Mouse (Mus musculus) layer of hippocampus, postnatal 14 days (tissue): ENCODE data around the gene Kptn. TPM values are rescaled to one million over a fixed set of nuclear protein-coding genes. Genes with fewer than 3 reads are reported as not detected.
A peak's percentile ranks its signal among the peaks of the same experiment; 100 is the strongest.

Experiments
- DNase-seq, 2 experiments: peaks; one replicate each; pipeline ENCODE4 v3.0.0; 2021 to 2022; ENCODE audit warnings: low spot score in 2 of 2, mixed read lengths in 1 of 2
- total RNA-seq, 2 experiments: library from RNA; stranded (reverse); gene quantifications; 2 replicates each; pipeline ENCODE4 v1.2.3; 2021

The Kptn gene
- total RNA-seq, 2 experiments from 2014 or later: 30.3 to 38.6 TPM

DNA sequence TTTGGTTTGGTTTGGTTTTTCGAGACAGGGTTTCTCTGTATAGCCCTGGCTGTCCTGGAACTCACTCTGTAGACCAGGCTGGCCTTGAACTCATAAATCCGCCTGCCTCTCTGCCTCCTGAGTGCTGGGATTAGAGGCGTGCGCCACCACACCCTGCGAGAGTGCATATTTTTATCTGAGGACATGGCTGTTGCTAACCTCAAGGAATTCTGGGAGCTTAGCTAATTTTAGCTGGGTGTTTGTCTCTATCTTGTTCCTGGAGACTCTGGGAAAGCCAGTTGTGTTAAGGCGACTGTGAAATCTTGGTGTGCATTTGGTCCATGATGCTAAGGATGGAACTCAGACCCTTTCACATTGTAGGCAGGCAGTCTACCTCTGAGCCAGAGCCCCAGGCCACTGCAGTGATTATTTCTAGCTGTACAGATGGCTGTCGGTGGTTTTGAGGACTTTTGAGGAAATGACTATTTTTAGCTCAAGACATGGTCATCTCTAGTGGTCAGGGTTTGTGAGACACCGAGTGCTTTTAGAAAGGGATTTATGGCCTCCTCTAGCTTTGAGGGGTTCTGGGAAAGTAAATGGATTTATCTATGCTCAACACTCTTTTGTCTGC lies 36.5 kb downstream of the Kptn start:
- DNase-seq: no peak

DNA sequence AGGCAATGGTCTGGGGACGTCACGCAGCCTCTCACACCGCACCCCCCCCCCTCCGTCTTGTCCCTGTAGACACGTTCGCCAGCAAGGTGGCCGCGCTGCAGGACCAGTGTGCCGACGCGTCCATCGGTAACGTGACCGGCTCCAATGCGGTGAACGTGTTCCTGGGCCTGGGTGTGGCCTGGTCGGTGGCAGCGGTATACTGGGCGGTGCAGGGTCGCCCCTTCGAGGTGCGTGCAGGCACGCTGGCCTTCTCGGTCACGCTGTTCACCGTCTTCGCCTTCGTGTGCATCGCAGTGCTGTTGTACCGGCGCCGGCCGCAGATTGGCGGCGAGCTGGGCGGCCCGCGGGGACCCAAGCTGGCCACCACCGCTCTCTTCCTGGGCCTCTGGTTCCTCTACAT lies 39.0 kb downstream of the Kptn start:
- peak in 1 of 2 experiments; percentile 15 for DNase-seq

DNA sequence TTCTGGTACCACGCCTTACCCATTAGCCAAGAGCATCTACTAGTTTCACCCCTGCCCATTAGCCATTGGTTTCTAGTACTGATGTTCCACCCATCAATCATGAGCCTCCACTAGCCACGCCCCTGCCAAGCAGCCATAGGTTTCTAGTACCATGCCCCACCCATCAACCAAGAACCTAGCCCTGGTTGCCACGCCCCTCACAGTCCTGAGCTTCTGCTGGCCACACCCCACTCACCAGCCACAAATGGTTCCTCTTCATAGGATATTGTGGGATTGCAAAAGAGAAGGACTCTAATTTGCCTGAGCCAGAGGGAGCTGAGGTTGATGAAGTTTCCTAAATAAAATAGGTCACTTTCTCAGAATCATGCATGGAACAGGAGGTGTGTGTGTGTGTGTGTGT lies 41.0 kb downstream of the Kptn start:
- peak in 1 of 2 experiments; percentile 62 for DNase-seq

DNA sequence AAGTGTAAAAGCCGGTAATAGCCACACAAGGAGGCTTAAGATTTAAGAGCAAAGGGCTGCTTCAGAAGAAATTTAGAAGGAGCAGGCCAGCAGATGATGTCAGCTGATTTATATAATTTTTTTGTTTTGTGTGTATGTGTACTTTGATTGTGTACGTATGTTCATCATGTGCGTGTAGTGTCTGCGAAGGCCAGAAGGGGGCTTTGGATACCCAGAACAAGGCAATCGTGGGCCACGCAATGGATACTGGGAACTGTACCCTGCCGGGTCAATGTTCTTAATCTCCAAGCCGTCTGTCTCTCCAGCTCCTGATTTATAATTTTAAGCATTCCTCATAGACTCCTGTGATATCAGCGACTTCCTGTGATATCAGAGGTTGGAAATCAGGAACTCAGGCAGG lies 41.6 kb downstream of the Kptn start:
- no peak for DNase-seq

DNA sequence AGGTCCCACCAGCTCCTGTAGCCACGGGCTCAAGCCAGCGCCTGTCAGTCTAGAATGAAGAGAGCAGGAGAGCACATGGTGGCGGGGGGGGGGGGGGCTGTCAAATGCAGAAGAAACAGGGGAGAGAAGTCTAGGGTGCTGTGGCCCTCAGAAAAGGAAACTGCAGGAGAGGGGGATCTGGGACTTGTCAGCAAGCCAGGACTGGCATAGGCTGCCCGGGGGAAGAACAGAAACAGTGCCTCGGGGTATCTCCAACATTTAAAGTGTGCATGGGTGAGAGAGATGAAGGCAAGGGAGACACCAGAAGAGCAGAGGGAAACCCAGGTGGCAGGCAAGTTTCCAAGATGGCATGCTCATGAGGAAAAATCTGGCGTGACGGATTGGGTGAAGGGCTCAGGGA lies 42.3 kb downstream of the Kptn start:
- no peak for DNase-seq

DNA sequence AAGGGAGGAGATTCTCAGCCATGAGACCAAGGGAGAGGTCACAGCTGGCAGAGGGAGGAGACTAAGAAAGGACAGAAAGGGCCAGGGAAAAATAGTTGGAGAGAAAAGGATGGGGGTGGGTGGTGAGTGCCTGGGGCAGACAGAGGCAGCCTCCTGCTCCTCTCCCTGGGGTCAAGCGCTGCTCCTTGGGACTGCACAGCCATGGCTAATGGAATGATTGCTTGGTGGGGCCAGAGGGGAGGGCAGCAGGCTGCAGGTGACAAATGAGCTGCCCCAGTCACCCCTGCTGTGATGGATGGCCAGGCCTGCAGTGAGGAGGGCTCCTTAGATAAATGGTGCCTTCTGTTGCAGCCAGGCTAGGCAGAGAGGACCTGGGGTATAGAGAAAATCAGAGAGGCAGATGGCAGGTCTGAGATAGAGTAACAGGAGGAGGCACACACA lies 52.5 kb downstream of the Kptn start:
- no peak for DNase-seq

DNA sequence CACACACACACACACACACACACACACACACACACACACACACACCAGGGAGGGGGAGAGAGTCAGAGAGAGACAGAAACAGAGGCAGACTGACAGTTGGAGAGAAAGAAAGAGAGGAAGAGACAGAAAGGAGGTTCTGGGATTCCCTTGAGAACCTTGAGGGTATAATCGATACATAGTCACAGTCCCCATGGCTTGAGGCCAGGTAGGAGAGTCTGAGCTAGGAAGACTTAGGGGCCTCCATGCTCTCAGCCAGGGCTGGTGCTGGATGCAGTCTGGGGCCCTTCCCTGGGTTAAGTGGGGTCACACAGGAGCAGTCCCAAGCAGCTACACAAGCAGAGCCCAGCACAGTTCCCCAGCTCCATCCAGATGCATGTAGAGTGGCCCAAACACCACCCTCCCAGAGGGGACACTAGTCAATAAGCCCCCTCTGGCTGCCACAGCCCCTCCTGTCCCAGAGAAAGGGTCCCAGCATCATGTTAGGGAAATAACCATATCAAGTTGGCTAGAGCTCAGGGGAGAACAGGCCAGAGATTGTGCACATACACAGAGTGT lies 53.0 kb downstream of the Kptn start:
- no peak for DNase-seq

DNA sequence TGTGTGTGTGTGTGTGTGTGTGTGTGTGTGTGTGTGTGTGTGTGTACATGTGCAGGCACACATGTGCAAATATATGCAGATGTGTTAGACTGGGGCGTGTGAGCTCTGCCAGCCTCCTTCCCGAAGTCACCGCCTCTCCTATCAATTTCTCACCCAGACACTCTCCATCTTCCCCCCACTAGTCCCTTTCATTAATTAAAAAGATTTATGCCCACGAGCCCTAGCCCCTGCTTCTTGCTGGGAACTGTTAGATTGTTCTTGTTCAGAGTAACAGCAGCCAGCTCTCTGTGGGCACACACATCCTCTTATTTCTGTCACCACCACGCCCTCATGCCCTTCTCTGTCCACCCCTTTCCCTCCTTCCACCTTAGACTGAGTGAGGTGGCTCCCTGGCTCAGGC lies 53.5 kb downstream of the Kptn start:
- DNase-seq: no peak

DNA sequence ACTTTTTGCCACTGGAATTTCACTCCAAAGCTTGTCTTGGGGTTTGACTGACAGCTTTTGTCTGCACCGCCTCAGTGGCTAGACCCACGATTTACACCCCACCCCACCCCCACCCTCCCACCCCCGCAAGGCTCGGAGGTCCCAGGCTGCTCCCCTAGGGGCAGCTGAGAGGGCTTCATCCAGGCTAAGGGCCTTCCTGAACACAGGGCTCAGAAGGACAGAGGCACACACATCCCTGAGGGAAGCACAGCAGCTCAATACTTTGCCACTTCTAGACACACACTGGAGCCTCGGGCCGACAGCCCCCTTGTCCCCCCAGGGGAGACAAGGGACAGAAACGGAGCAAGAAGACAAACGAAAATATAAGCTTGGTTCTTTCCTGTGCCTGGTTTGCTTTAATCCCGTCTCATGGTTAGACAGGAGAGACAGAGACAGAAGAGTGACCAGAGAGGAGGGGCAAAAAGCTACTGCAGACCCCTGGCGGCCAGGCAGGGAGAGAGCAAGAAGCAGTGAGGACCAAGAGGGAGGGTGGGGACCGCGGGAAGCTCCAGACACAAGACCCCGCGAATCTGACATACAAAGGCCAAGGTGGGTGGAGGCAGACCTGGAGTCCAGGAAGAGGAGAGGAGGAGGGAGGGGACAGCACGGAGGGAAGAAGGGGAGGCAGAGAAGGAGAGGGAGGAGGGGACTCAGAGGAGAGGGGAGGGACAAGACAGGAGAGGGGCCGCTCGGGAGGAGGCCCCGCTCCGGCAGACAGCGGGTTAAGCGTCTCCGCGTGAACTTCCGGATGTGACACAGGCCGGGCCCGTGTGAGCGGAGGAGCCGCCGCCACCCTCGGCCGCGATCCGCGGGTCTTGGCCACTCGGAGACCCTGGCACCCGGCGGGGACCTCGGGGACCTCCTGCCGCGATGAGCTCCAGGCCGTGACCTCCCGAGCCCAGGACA lies 55.2 kb downstream of the Kptn start, which contains the start of gene Meis3:
Gene Meis3 (plus strand): TSS at position 494 of the 945 bp plus-strand sequence.
- DNase-seq: peak; percentile 62 to 63

DNA sequence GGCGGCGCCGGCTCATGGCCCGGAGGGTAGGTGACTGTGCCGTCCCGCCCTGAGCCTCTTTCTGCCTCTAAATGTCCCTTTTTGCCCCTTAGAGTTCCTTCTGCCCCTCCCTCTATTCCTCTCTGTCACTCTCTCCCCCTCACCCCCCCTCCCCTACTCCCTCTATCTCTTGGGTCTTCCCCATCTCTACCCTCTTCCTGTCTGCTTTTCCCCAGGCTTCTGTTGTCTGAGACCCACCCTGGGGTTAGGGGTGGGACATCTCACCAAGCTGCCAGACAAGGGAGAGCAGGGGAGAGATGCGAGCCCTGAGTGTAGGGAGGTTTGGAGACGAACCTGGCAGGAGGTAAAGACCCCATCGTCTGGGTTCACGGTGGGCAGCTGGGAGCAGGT lies 55.8 kb downstream of the Kptn start:
- DNase-seq: no peak

Other genes with a start within 250 kb of the Kptn start
- gene Crx, start 239.9 kb upstream of the Kptn start, total RNA-seq: not detected
- under 1 TPM in 1 of 2 experiments, not detected in 1; 0.16 TPM for gene Crxos, start 237.3 kb upstream of the Kptn start, total RNA-seq
- 1,000 to 10,000 TPM; 1,721 to 1,761 TPM for gene Selenow, start 197.5 kb upstream of the Kptn start, total RNA-seq
- 100 to 1,000 TPM; 109 to 115 TPM for gene Nop53, start 173.8 kb upstream of the Kptn start, total RNA-seq
- 1 to 10 TPM; 7.0 to 9.3 TPM for gene Ehd2, start 152.3 kb upstream of the Kptn start, total RNA-seq
- gene Bicra, start 72.0 kb upstream of the Kptn start, total RNA-seq: 10 to 100 TPM; 18.7 to 19.4 TPM
- under 1 TPM; 0.46 to 0.50 TPM for gene Zfp541, start 58.1 kb upstream of the Kptn start, total RNA-seq
- 100 to 1,000 TPM; 240 to 259 TPM for gene Napa, start 21.4 kb upstream of the Kptn start, total RNA-seq
- gene Slc8a2, start 9.9 kb downstream of the Kptn start, total RNA-seq: 100 to 1,000 TPM; 335 to 349 TPM
- 10 to 100 TPM; 38.0 to 42.5 TPM for gene Meis3, start 55.2 kb downstream of the Kptn start, total RNA-seq
- gene Dhx34, start 102.1 kb downstream of the Kptn start, total RNA-seq: 10 to 100 TPM in 1 of 2 experiments, 1 to 10 TPM in 1; 9.4 to 12.5 TPM
- gene C5ar2, start 124.3 kb downstream of the Kptn start, total RNA-seq: under 1 TPM; 0.48 to 0.55 TPM
- gene C5ar1, start 139.6 kb downstream of the Kptn start, total RNA-seq: 1 to 10 TPM in 1 of 2 experiments, under 1 TPM in 1; 0.74 to 2.0 TPM
- gene Inafm1, start 153.7 kb downstream of the Kptn start, total RNA-seq: 10 to 100 TPM; 28.1 to 31.2 TPM
- gene Ccdc9, start 166.9 kb downstream of the Kptn start, total RNA-seq: 10 to 100 TPM; 84.3 to 84.5 TPM
- gene Bbc3, start 188.5 kb downstream of the Kptn start, total RNA-seq: 10 to 100 TPM; 16.6 to 20.4 TPM